Mouse (Mus musculus) midbrain, embryonic 11.5 days (tissue): Measurements from ENCODE around the gene Mst1r. TPM values are rescaled to one million over a fixed set of nuclear protein-coding genes. Genes with fewer than 3 reads are reported as not detected.

Experiments used
- ATAC-seq: fragments of 200-750 bp; cut with Nextera tagmentation; 2 replicates; pipeline ENCODE4 v1.8.0; 2017; ENCODE audit warnings: moderate TSS enrichment, moderate library complexity; ENCODE audit not compliant: low FRiP score
- DNase-seq: peaks from one replicate; pipeline ENCODE4 v3.0.0; 2015; ENCODE audit warnings: low spot score; ENCODE audit errors: missing footprints
- H3K27ac ChIP-seq: fragments of 300-500 bp; sonication (generic); 2 replicates; pipeline ENCODE4 v1.5.1; 2014; ENCODE audit warnings: low read depth, low read length
- H3K27me3 ChIP-seq: fragments of 300-500 bp; sonication (generic); 2 replicates; pipeline ENCODE4 v1.6.1; 2014; ENCODE audit warnings: mild to moderate bottlenecking, low read length, moderate library complexity, mixed read lengths; ENCODE audit not compliant: control insufficient read depth, insufficient read depth
- H3K36me3 ChIP-seq: fragments of 300-500 bp; sonication (generic); 2 replicates; pipeline ENCODE4 v1.6.1; 2014; ENCODE audit warnings: mild to moderate bottlenecking, low read length, moderate library complexity, mixed read lengths; ENCODE audit not compliant: control insufficient read depth, insufficient read depth
- H3K4me1 ChIP-seq: fragments of 300-500 bp; sonication (generic); 2 replicates; pipeline ENCODE4 v1.6.1; 2014; ENCODE audit warnings: low read length; ENCODE audit not compliant: control insufficient read depth, insufficient read depth
- H3K4me2 ChIP-seq: fragments of 300-500 bp; sonication (generic); 2 replicates; pipeline ENCODE4 v1.6.1; 2014; ENCODE audit warnings: mild to moderate bottlenecking, moderate library complexity
- H3K4me3 ChIP-seq: fragments of 300-500 bp; sonication (generic); 2 replicates; pipeline ENCODE4 v1.5.1; 2014; ENCODE audit warnings: low read depth, low read length
- H3K9ac ChIP-seq: fragments of 300-500 bp; sonication (generic); 2 replicates; pipeline ENCODE4 v1.6.1; 2014; ENCODE audit warnings: low read length
- H3K9me3 ChIP-seq: fragments of 300-500 bp; sonication (generic); 2 replicates; pipeline ENCODE4 v1.6.1; 2016; ENCODE audit warnings: low read length; ENCODE audit not compliant: control insufficient read depth
- WGBS: fragments of 180-500 bp; shearing (Covaris S2); extraction: QIAGEN DNeasy Blood & Tissue Kit; methylation state at CpG from one replicate; pipeline ENCODE4 v1.1.7; 2014; 5-methylcytosine and 5-hydroxymethylcytosine counted together
- polyA plus RNA-seq: library from polyadenylated mRNA; unstranded; fragments of >200 nt; fragmentation: Nextera tagmentation; extraction: Ambion mirVana; gene quantifications from 2 replicates; pipeline ENCODE4 v1.2.1, GENCODE M21; 2014

The Mst1r gene
- polyA plus RNA-seq, 1 experiment from 2014 or later, result 0.60 TPM

GRCm38 (mm10) chr9:107936215-107936822 is 29.6 kb downstream of the Mst1r start:
- H3K27ac ChIP-seq, result no peak overlapping the region
- H3K4me1 ChIP-seq, result peaks cover 20% of the 10 kb centered on the region

GRCm38 (mm10) chr9:107936831-107937230 is 30.2 kb downstream of the Mst1r start:
- 11% methylated on average over 3 of the region's 3 CpGs for WGBS
- no peak overlapping the region for H3K27ac ChIP-seq
- H3K9ac ChIP-seq, result peak overlapping the region; percentile 70; the same call in 1 of the 2 replicates
- peaks cover 20% of the 10 kb centered on the region for H3K4me1 ChIP-seq
- H3K36me3 ChIP-seq, result no peaks in the 10 kb centered on the region
- no peaks in the 10 kb centered on the region for H3K9me3 ChIP-seq
- DNase-seq, result peak; percentile 91
- peak overlapping the region; percentile 87 for H3K4me2 ChIP-seq
- H3K27me3 ChIP-seq, result 0 out of 2 replicates have a peak, but pooled peaks cover 2% of the 10 kb centered on the region
- peak overlapping the region; percentile 56 for H3K4me3 ChIP-seq
- ATAC-seq, result no peak

More at GRCm38 (mm10) chr9:107936215-107936822, 29.6 kb downstream of the Mst1r start:
- ATAC-seq (peak; percentile 82), DNase-seq (peak; percentile 94)
- H3K4me2 ChIP-seq, result peak overlapping the region; percentile 87
- WGBS, result 2% methylated on average over 29 of the region's 29 CpGs
- peak overlapping the region; percentile 56 for H3K4me3 ChIP-seq
- no peaks in the 10 kb centered on the region for H3K9me3 ChIP-seq
- peak overlapping the region; percentile 70 for H3K9ac ChIP-seq
- H3K27me3 ChIP-seq, result 0 out of 2 replicates have a peak, but pooled peaks cover 2% of the 10 kb centered on the region
- no peaks in the 10 kb centered on the region for H3K36me3 ChIP-seq

GRCm38 (mm10) chr9:107947241-107948194 is 40.8 kb downstream of the Mst1r start:
- no peaks in the 10 kb centered on the region for H3K9me3 ChIP-seq
- no peak overlapping the region for H3K4me3 ChIP-seq
- H3K4me2 ChIP-seq, result no peak overlapping the region
- H3K4me1 ChIP-seq, result peaks cover 10% of the 10 kb centered on the region
- DNase-seq, result no peak
- 92% methylated on average over 31 of the region's 31 CpGs for WGBS
- ATAC-seq, result no peak
- H3K9ac ChIP-seq, result no peak overlapping the region
- H3K36me3 ChIP-seq, result no peaks in the 10 kb centered on the region
- H3K27ac ChIP-seq, result no peak overlapping the region
- H3K27me3 ChIP-seq, result no peaks in the 10 kb centered on the region

GRCm38 (mm10) chr9:107949184-107949921 is 42.7 kb downstream of the Mst1r start:
- Histone ChIP-seq H3K9ac (no peak overlapping the region), H3K4me1 (peaks cover 10% of the 10 kb centered on the region), H3K27me3 (no peaks in the 10 kb centered on the region), H3K4me2 (no peak overlapping the region), H3K4me3 (no peak overlapping the region), H3K27ac (no peak overlapping the region), H3K36me3 (no peaks in the 10 kb centered on the region), H3K9me3 (no peaks in the 10 kb centered on the region)
- ATAC-seq, result no peak
- no peak for DNase-seq
- WGBS, result 78% methylated on average over 13 of the region's 13 CpGs

- no peak for ATAC-seq
Observed at GRCm38 (mm10) chr9:107949922-107950235, 43.2 kb downstream of the Mst1r start, which contains the start of gene Traip. TSS of gene Traip (plus strand) at chr9:107950136.

GRCm38 (mm10) chr9:107950460-107951355 is 44.0 kb downstream of the Mst1r start:
- ATAC-seq (peak; percentile 95), DNase-seq (peak; percentile 98)
- H3K36me3 ChIP-seq, result no peaks in the 10 kb centered on the region
- H3K4me3 ChIP-seq, result peak overlapping the region; percentile 68
- H3K9ac ChIP-seq, result peak overlapping the region; percentile 67
- H3K9me3 ChIP-seq, result no peaks in the 10 kb centered on the region
- no peaks in the 10 kb centered on the region for H3K27me3 ChIP-seq
- H3K4me1 ChIP-seq, result peaks cover 10% of the 10 kb centered on the region
- H3K27ac ChIP-seq, result peak overlapping the region; percentile 58
- peak overlapping the region; percentile 68 for H3K4me2 ChIP-seq
- 14% methylated on average over 45 of the region's 45 CpGs for WGBS

More at GRCm38 (mm10) chr9:107949922-107950235, 43.2 kb downstream of the Mst1r start, which contains the start of gene Traip:
- H3K4me2 ChIP-seq, result peak within 1 kb of the TSS; percentile 68
- 91% methylated on average over 10 of the region's 10 CpGs for WGBS
- H3K9me3 ChIP-seq, result no peaks in the 10 kb centered on the region
- H3K27ac ChIP-seq, result peak within 1 kb of the TSS; percentile 58
- H3K36me3 ChIP-seq, result no peaks in the 10 kb centered on the region
- H3K4me1 ChIP-seq, result peaks cover 10% of the 10 kb centered on the region
- peak within 1 kb of the TSS; percentile 67 for H3K9ac ChIP-seq
- no peaks in the 10 kb centered on the region for H3K27me3 ChIP-seq
- peak within 1 kb of the TSS; percentile 68 for H3K4me3 ChIP-seq
- DNase-seq, result no peak

- Histone ChIP-seq H3K4me1 (peaks cover 10% of the 10 kb centered on the region), H3K27ac (no peak overlapping the region), H3K9ac (no peak overlapping the region), H3K9me3 (no peaks in the 10 kb centered on the region), H3K4me3 (no peak overlapping the region), H3K27me3 (no peaks in the 10 kb centered on the region), H3K36me3 (peaks cover 11% of the 10 kb centered on the region; the same call in 1 of the 2 replicates), H3K4me2 (no peak overlapping the region)
- DNase-seq (no peak), ATAC-seq (no peak)
- 84% methylated on average over 6 of the region's 6 CpGs for WGBS
Observed at GRCm38 (mm10) chr9:107955613-107956289, 49.1 kb downstream of the Mst1r start.
